Mouse (Mus musculus) brain, embryonic 14.5 days (tissue): ENCODE results near the gene Myo19.

Source experiments
- CTCF ChIP-seq: fragments of 200-500 bp; IDR thresholded peaks from 2 replicates; pipeline ENCODE4 v1.5.1; 2012; ENCODE audit warnings: inconsistent platforms, mild to moderate bottlenecking, moderate library complexity, borderline replicate concordance; ENCODE audit not compliant: insufficient read depth, insufficient read length; ENCODE audit errors: extremely low read depth
- POLR2A ChIP-seq: fragments of 200-500 bp; IDR thresholded peaks from 2 replicates; pipeline ENCODE4 v1.6.1; 2012; ENCODE audit warnings: mild to moderate bottlenecking, inconsistent platforms, borderline replicate concordance; ENCODE audit not compliant: poor library complexity, insufficient read depth, insufficient read length, severe bottlenecking; ENCODE audit errors: extremely low read depth

DNA sequence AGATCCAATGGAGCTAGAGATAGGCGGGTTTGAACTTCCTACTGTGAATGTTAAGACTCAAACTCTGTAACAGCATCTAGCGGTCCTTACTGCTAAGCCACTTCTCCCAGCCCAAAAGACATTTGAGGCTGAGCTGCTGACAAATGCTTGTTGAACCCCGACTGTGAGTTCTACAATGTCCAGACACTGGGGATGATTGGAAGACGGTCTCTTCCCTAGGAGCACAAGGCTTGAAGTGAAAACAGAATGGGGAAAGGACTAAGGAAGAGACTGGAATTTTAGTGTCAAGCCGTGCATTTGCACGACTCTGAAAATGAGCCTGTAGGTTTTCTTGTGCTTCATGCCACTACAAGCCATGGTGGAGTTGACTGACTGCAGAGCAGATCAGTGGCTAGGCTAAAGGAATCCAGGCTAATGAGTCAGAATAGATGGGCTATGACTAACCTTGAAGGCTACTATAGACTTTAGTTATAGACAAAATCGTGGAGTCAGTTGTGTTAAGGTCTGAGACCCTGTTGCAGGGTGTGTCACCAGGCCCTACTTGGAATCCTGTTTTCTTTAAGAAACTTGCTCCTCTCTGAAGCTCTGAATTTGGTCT lies 36.9 kb downstream of the Myo19 start:
- TF ChIP-seq POLR2A (no peak), CTCF (no peak)
